Mouse (Mus musculus) embryonic facial prominence, embryonic 15.5 days (tissue): Measurements from ENCODE around the gene Hpn. TPM values are rescaled to one million over a fixed set of nuclear protein-coding genes. Genes with fewer than 3 reads are reported as not detected.
A peak's percentile ranks its signal among the peaks of the same experiment; 100 is the strongest.

Source experiments
- ATAC-seq: fragments of 200-750 bp; cut with Nextera tagmentation; 2 replicates; pipeline ENCODE4 v1.8.0; 2017; ENCODE audit warnings: low read depth, moderate TSS enrichment; ENCODE audit not compliant: insufficient number of reproducible peaks, low FRiP score, low TSS enrichment
- H3K27ac ChIP-seq: fragments of 300-500 bp; sonication (generic); replicated peaks from 2 replicates; pipeline ENCODE4 v1.5.1; 2015; ENCODE audit warnings: mild to moderate bottlenecking, inconsistent platforms
- H3K27me3 ChIP-seq: fragments of 300-500 bp; sonication (generic); 2 replicates; pipeline ENCODE4 v1.6.1; 2015; ENCODE audit warnings: inconsistent platforms
- H3K36me3 ChIP-seq: fragments of 300-500 bp; sonication (generic); 2 replicates; pipeline ENCODE4 v1.6.1; 2015; ENCODE audit warnings: mild to moderate bottlenecking, inconsistent platforms
- H3K4me1 ChIP-seq: fragments of 300-500 bp; sonication (generic); 2 replicates; pipeline ENCODE4 v1.6.1; 2015; ENCODE audit warnings: inconsistent platforms
- H3K4me2 ChIP-seq: fragments of 300-500 bp; sonication (generic); replicated peaks from 2 replicates; pipeline ENCODE4 v1.6.1; 2015; ENCODE audit warnings: mild to moderate bottlenecking, inconsistent platforms
- H3K4me3 ChIP-seq: fragments of 300-500 bp; sonication (generic); replicated peaks from 2 replicates; pipeline ENCODE4 v1.5.1; 2015; ENCODE audit warnings: mild to moderate bottlenecking, inconsistent platforms
- H3K9ac ChIP-seq: fragments of 300-500 bp; sonication (generic); 2 replicates; pipeline ENCODE4 v1.6.1; 2015; ENCODE audit warnings: inconsistent platforms
- H3K9me3 ChIP-seq: fragments of 300-500 bp; sonication (generic); replicated peaks from 2 replicates; pipeline ENCODE4 v1.6.1; 2016; ENCODE audit warnings: inconsistent platforms
- WGBS: fragments of 180-500 bp; shearing (Covaris S2); methylation state at CpG from one replicate; pipeline ENCODE4 v1.1.7; 2015; 5-methylcytosine and 5-hydroxymethylcytosine counted together
- polyA plus RNA-seq: library from polyadenylated mRNA; unstranded; fragments of >200 nt; fragmentation: Nextera tagmentation; extraction: Ambion mirVana; gene quantifications from 2 replicates; pipeline ENCODE4 v1.2.1, GENCODE M21; 2015

Gene Hpn
- polyA plus RNA-seq, 1 experiment from 2014 or later, result 5.4 TPM

- no peak for ATAC-seq
- Histone ChIP-seq H3K27ac (no peak overlapping the region), H3K4me2 (no peak overlapping the region), H3K4me3 (no peak overlapping the region), H3K9me3 (no peaks in the 10 kb centered on the region), H3K9ac (no peak overlapping the region), H3K36me3 (peaks cover 90% of the 10 kb centered on the region), H3K4me1 (no peaks in the 10 kb centered on the region), H3K27me3 (no peaks in the 10 kb centered on the region)
- 54% methylated on average over 5 of the region's 5 CpGs for WGBS
These were observed 24.7 kb upstream of the Hpn start for GRCm38 (mm10) chr7:31139765-31140164.

DNA sequence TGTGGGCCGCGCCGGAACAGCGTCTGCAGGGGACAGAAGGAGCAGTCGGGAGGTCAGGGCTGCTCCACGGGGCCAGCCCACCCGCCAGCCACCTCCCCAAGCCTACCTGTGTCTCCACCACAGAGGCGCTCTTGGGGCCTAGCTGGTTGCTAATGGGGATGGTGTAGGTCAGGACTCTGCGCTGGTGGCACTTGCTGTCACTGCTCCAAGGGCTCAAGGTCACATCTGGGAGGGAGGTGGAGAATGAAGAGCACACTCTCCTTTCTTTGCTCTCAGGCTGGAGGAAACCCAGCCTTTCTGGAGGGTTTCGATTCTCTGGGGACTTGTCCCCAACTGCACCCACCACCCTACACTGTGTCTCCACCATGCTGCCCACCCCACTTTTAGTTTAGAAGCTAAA lies 20.6 kb upstream of the Hpn start:
- Histone ChIP-seq H3K27ac (no peak overlapping the region), H3K36me3 (peaks cover 99% of the 10 kb centered on the region), H3K9ac (no peak overlapping the region), H3K4me2 (no peak overlapping the region), H3K4me1 (0 out of 2 replicates have a peak, but pooled peaks cover 4% of the 10 kb centered on the region), H3K4me3 (no peak overlapping the region), H3K9me3 (no peaks in the 10 kb centered on the region), H3K27me3 (no peaks in the 10 kb centered on the region)
- 91% methylated on average over 10 of the region's 10 CpGs for WGBS
- no peak for ATAC-seq

GRCm38 (mm10) chr7:31131866-31132265 lies 16.8 kb upstream of the Hpn start:
- H3K9me3 ChIP-seq, result no peaks in the 10 kb centered on the region
- no peak overlapping the region for H3K4me2 ChIP-seq
- H3K27ac ChIP-seq, result no peak overlapping the region
- ATAC-seq, result no peak
- no peaks in the 10 kb centered on the region; the same call in 1 of the 2 replicates for H3K27me3 ChIP-seq
- no peak overlapping the region for H3K4me3 ChIP-seq
- peaks cover 82% of the 10 kb centered on the region for H3K36me3 ChIP-seq
- WGBS, result 82% methylated on average over 4 of the region's 4 CpGs
- peaks cover 12% of the 10 kb centered on the region for H3K4me1 ChIP-seq
- H3K9ac ChIP-seq, result no peak overlapping the region

- 28% methylated on average over 4 of the region's 4 CpGs for WGBS
- no peak overlapping the region for H3K4me2 ChIP-seq
These were observed 15.8 kb upstream of the Hpn start for GRCm38 (mm10) chr7:31130841-31131240.

GRCm38 (mm10) chr7:31130197-31130596 lies 15.1 kb upstream of the Hpn start:
- peaks cover 18% of the 10 kb centered on the region for H3K4me1 ChIP-seq
- no peak overlapping the region for H3K4me2 ChIP-seq
- H3K27me3 ChIP-seq, result peaks cover 7% of the 10 kb centered on the region
- H3K4me3 ChIP-seq, result no peak overlapping the region
- ATAC-seq, result no peak
- H3K27ac ChIP-seq, result no peak overlapping the region
- H3K9ac ChIP-seq, result no peak overlapping the region
- peaks cover 66% of the 10 kb centered on the region for H3K36me3 ChIP-seq
- WGBS, result 94% methylated on average over 7 of the region's 7 CpGs
- no peaks in the 10 kb centered on the region for H3K9me3 ChIP-seq

More at GRCm38 (mm10) chr7:31130841-31131240, 15.8 kb upstream of the Hpn start:
- no peak for ATAC-seq
- H3K27ac ChIP-seq, result no peak overlapping the region
- H3K27me3 ChIP-seq, result peaks cover under 1% of the 10 kb centered on the region; the same call in 1 of the 2 replicates
- peaks cover 72% of the 10 kb centered on the region for H3K36me3 ChIP-seq
- no peak overlapping the region for H3K4me3 ChIP-seq
- peaks cover 18% of the 10 kb centered on the region for H3K4me1 ChIP-seq
- H3K9ac ChIP-seq, result no peak overlapping the region
- H3K9me3 ChIP-seq, result no peaks in the 10 kb centered on the region

DNA sequence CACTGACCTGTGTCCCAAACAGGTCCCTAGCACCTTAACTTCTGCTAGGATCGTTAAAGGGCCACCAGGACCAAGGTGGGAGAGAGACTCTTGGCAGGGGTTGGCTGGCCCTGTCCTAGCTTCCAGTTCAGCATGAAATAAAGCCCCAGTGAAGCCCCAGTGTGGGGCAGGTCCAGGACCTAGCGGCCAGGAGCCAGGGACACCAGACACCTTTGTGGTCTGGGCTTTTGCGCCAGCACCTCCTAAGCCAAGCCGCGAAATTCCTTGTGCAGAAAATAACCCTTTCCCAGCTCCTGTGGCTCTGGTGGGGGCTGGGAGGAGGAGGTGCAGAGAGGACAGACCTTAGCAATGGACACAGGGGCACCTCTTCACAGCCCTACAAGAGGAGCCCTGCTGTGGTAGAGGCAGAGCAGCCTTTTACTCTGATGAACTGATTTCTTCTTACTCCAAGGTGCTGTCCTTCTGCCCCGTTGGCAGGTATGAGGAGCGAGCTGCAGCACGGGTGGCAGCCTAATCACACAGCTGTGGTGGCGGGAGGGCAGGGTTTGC lies 13.1 kb upstream of the Hpn start:
- no peaks in the 10 kb centered on the region for H3K9me3 ChIP-seq
- ATAC-seq, result no peak
- H3K9ac ChIP-seq, result no peak overlapping the region
- peaks cover 46% of the 10 kb centered on the region for H3K36me3 ChIP-seq
- WGBS, result 61% methylated on average over 9 of the region's 9 CpGs
- H3K4me3 ChIP-seq, result no peak overlapping the region
- H3K27ac ChIP-seq, result no peak overlapping the region
- no peak overlapping the region for H3K4me2 ChIP-seq
- peaks cover 15% of the 10 kb centered on the region for H3K27me3 ChIP-seq
- H3K4me1 ChIP-seq, result peaks cover 18% of the 10 kb centered on the region

DNA sequence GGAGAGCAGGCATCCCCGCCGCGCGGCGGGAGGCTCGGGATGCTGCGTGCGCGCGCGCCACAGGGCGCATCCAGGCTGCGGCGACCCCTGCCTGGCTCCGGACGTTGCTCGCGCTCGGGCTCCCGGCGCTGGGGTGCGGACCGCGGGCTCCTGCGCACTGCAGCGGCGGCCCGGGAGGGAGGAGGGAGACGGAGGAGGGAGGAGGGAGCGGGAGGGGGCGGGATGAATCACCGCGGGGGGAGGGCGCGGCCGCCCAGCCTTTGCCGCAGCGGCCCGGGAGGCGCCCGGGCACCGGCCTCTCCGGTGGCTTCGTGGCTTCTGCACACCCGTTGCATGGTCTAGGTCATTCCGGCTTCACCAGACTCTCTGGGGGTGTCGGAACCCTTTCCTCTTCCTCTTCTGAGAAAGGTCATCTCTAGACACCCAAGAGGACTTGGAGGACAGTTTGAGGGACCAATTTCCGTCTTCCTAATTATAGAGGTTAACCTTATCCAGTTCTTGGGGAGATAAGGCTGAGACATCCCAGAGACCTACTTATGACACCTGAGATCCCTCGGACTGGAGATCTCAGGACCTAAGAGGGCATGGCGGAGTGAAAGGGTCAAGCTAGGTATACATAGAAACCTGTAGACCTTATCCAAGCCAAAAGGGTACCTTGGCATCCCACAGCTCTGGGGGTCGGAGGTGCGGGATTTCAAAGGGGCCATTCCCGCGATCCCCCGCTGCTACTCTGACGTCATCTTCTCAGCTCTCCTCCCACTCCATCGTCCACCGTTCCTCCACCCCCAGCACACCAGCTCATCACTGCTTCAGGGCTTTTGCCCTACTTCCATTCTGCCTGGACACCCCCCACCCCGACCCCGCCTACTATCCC lies 12.0 kb upstream of the Hpn start, which contains the start of gene Scn1b:
TSS of gene Scn1b (minus strand) at position 153 of the 874 bp plus-strand sequence.
- WGBS, result 3% methylated on average over 35 of the region's 60 CpGs
- ATAC-seq, result peak; percentile 40

GRCm38 (mm10) chr7:31126211-31126751 lies 11.2 kb upstream of the Hpn start:
- no peak for ATAC-seq
- Histone ChIP-seq H3K9me3 (no peaks in the 10 kb centered on the region), H3K4me3 (peak overlapping the region; percentile 62), H3K36me3 (peaks cover 27% of the 10 kb centered on the region), H3K27me3 (peaks cover 15% of the 10 kb centered on the region), H3K4me1 (peaks cover 18% of the 10 kb centered on the region), H3K9ac (peak overlapping the region; percentile 47), H3K27ac (no peak overlapping the region), H3K4me2 (peak overlapping the region; percentile 98)
- WGBS, result under 1% methylated on average over 53 of the region's 53 CpGs

More for the DNA sequence above, 12.0 kb upstream of the Hpn start, which contains the start of gene Scn1b:
- H3K4me1 ChIP-seq, result peaks cover 18% of the 10 kb centered on the region
- no peak within 1 kb of the TSS for H3K27ac ChIP-seq
- H3K36me3 ChIP-seq, result peaks cover 35% of the 10 kb centered on the region
- peak within 1 kb of the TSS; percentile 47 for H3K9ac ChIP-seq
- peak within 1 kb of the TSS; percentile 98 for H3K4me2 ChIP-seq
- H3K9me3 ChIP-seq, result no peaks in the 10 kb centered on the region
- peak within 1 kb of the TSS; percentile 62 for H3K4me3 ChIP-seq
- peaks cover 15% of the 10 kb centered on the region for H3K27me3 ChIP-seq

- peaks cover 15% of the 10 kb centered on the region for H3K4me1 ChIP-seq
- H3K4me3 ChIP-seq, result no peak overlapping the region
- H3K9me3 ChIP-seq, result no peaks in the 10 kb centered on the region
- peaks cover 15% of the 10 kb centered on the region for H3K27me3 ChIP-seq
- no peak overlapping the region for H3K4me2 ChIP-seq
- H3K27ac ChIP-seq, result no peak overlapping the region
- H3K9ac ChIP-seq, result no peak overlapping the region
- ATAC-seq, result no peak
- WGBS, result 78% methylated on average over 13 of the region's 13 CpGs
- peaks cover 16% of the 10 kb centered on the region for H3K36me3 ChIP-seq
These were observed 10.0 kb upstream of the Hpn start for GRCm38 (mm10) chr7:31125116-31125515.

DNA sequence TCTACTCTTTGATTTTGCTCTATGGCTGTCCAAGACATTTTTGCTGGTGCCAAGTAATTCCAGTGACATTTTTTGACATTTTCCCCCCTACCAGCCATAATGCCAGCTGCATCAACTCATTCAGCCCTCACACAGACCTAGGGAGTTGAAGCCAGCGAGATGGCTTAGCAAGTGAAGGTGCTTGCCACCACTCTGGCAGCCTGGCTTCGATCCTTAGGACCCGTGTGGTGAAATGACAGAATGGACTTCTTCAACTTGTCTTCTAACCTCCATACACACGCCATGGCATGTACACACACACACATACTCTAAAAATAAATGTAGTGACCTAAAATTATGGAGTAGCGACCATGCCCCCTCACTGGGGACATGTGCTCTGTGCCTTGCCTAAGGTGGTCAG lies 9.3 kb upstream of the Hpn start:
- Histone ChIP-seq H3K9ac (no peak overlapping the region), H3K4me2 (no peak overlapping the region), H3K4me1 (peaks cover 15% of the 10 kb centered on the region), H3K27ac (no peak overlapping the region), H3K36me3 (peaks cover 8% of the 10 kb centered on the region), H3K9me3 (no peaks in the 10 kb centered on the region), H3K4me3 (no peak overlapping the region), H3K27me3 (peaks cover 15% of the 10 kb centered on the region)
- 84% methylated on average over 5 of the region's 5 CpGs for WGBS
- ATAC-seq, result no peak

DNA sequence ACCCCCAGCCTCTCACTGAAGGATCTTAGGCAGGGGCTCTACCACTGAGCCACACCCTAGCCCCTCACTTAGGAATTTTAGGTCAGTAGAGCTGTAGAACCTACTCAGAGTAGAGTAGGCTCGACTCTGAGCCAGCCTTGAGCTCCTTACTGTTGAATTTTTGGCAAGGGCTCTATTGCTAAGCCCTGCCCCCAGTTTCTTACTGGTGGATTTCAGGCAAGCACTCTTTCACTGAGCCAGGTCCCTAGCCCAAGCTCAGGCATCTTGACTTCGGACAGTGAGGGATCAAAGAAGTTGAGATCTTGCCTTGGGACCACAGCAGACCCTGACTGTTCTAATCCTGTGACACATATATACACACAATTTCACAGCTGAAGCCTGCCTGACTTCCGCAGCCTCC lies 8.6 kb upstream of the Hpn start:
- H3K9me3 ChIP-seq, result no peaks in the 10 kb centered on the region
- H3K9ac ChIP-seq, result no peak overlapping the region
- peaks cover 15% of the 10 kb centered on the region for H3K27me3 ChIP-seq
- no peak overlapping the region for H3K4me3 ChIP-seq
- no peak overlapping the region for H3K27ac ChIP-seq
- 79% methylated on average over 3 of the region's 3 CpGs for WGBS
- peaks cover 1% of the 10 kb centered on the region; the same call in 1 of the 2 replicates for H3K36me3 ChIP-seq
- H3K4me1 ChIP-seq, result peaks cover 15% of the 10 kb centered on the region
- no peak overlapping the region for H3K4me2 ChIP-seq
- ATAC-seq, result no peak
